Mouse (Mus musculus): ENCODE measurements around the gene Ccdc85c. TPM values are rescaled to one million over a fixed set of nuclear protein-coding genes. Genes with fewer than 3 reads are reported as not detected.

Ccdc85c gene
- total and polyA plus RNA-seq, 3 experiments, result 14.0 to 32.4 (median 15.2) TPM

- TF ChIP-seq ZNF384 (IDR thresholded peaks at IDR 0.05; ENCODE audit: low read depth, low read length), result peak; percentile 59
- no peak for TF ChIP-seq TBP (conservative IDR thresholded peaks at IDR 0.05; ENCODE audit: low read depth, low read length)
- no peak overlapping the region for H3K4me2 ChIP-seq (ENCODE audit: insufficient read depth, low read depth, poor library complexity, severe bottlenecking)
- no peak for DNase-seq (ENCODE audit: extremely low read depth)
- peak overlapping the region in 1 of 3 experiments; percentile 83 for H3K4me3 ChIP-seq (replicated peaks in 1 of 3; ENCODE audit: low read depth in 2 of 3, low read length in 2 of 3, poor library complexity in 1 of 3)
- in situ Hi-C loops (cut with MboI; ENCODE audit: low pct_ligation_motif_present, low pct_unique_long_range_greater_than_20kb, low sequenced_read_pairs), result loop anchor here (5.0 kb wide), 1 partner anchor 35 kb away; no protein-coding TSS in a partner anchor
- H3K9ac ChIP-seq (ENCODE audit: insufficient read depth, low read depth), result no peak overlapping the region
- dilution Hi-C loops (cut with MboI; ENCODE audit: extremely low pct_ligation_motif_present, extremely low pct_unique_long_range_greater_than_20kb, low sequenced_read_pairs), result no loop called here
- H3K79me2 ChIP-seq (replicated peaks; ENCODE audit: control insufficient read depth, extremely low read depth, insufficient read depth, poor library complexity, severe bottlenecking), result no peaks in the 10 kb centered on the region
- H3K9me3 ChIP-seq (replicated peaks; ENCODE audit: low read length), result no peaks in the 10 kb centered on the region
- no peak overlapping the region for H3K27ac ChIP-seq (ENCODE audit: insufficient read depth, low read depth)
- no peaks in the 10 kb centered on the region for H3K27me3 ChIP-seq (replicated peaks)
- peaks cover 11 to 70% of the 10 kb centered on the region in 2 experiments; a peak in 3 of 4 replicates for H3K4me1 ChIP-seq (ENCODE audit: control insufficient read depth in 1 of 2, insufficient read depth in 2 of 2)
- peaks cover 0 to 28% of the 10 kb centered on the region in 2 experiments for H3K36me3 ChIP-seq (replicated peaks in 1 of 2; ENCODE audit: control insufficient read depth in 1 of 2, insufficient read depth in 1 of 2, low read length in 1 of 2)
Observed at GRCm38 (mm10) chr12:108272143-108272635, 3.0 kb downstream of the Ccdc85c start.

- in situ Hi-C loops (cut with MboI; ENCODE audit: low pct_ligation_motif_present, low pct_unique_long_range_greater_than_20kb, low sequenced_read_pairs), result loop anchor here (5.0 kb wide), 1 partner anchor 34 kb away; no protein-coding TSS in a partner anchor
- Histone ChIP-seq H3K9me3 (replicated peaks; ENCODE audit: low read length) (no peaks in the 10 kb centered on the region), H3K4me1 (ENCODE audit: control insufficient read depth in 1 of 2, insufficient read depth in 2 of 2) (peaks cover 11 to 70% of the 10 kb centered on the region in 2 experiments; a peak in 3 of 4 replicates), H3K4me3 (replicated peaks in 1 of 3; ENCODE audit: low read depth in 2 of 3, low read length in 2 of 3, poor library complexity in 1 of 3) (peak overlapping the region in 1 of 3 experiments; percentile 83), H3K36me3 (replicated peaks in 1 of 2; ENCODE audit: control insufficient read depth in 1 of 2, insufficient read depth in 1 of 2, low read length in 1 of 2) (peaks cover 0 to 29% of the 10 kb centered on the region in 2 experiments), H3K9ac (ENCODE audit: insufficient read depth, low read depth) (no peak overlapping the region), H3K27me3 (replicated peaks) (no peaks in the 10 kb centered on the region), H3K79me2 (replicated peaks; ENCODE audit: control insufficient read depth, extremely low read depth, insufficient read depth, poor library complexity, severe bottlenecking) (0 out of 2 replicates have a peak, but pooled peaks cover under 1% of the 10 kb centered on the region), H3K27ac (ENCODE audit: insufficient read depth, low read depth) (no peak overlapping the region), H3K4me2 (ENCODE audit: insufficient read depth, low read depth, poor library complexity, severe bottlenecking) (no peak overlapping the region)
- no peak for DNase-seq (ENCODE audit: extremely low read depth)
- dilution Hi-C loops (cut with MboI; ENCODE audit: extremely low pct_ligation_motif_present, extremely low pct_unique_long_range_greater_than_20kb, low sequenced_read_pairs), result no loop called here
- no peak for TF ChIP-seq USF1 (IDR thresholded peaks at IDR 0.05; ENCODE audit: low read depth, low read length)
- TF ChIP-seq CTCF (conservative IDR thresholded peaks at IDR 0.05 in 1 of 2, IDR thresholded peaks at IDR 0.05 in 1 of 2; ENCODE audit: low read depth in 2 of 2, low read length in 2 of 2), result no peak
Observed at GRCm38 (mm10) chr12:108271351-108272142, 3.7 kb downstream of the Ccdc85c start.

- 0 out of 2 replicates have a peak, but pooled peaks cover 2% of the 10 kb centered on the region for H3K79me2 ChIP-seq (replicated peaks; ENCODE audit: control insufficient read depth, extremely low read depth, insufficient read depth, poor library complexity, severe bottlenecking)
- no peaks in the 10 kb centered on the region for H3K9me3 ChIP-seq (replicated peaks; ENCODE audit: low read length)
- H3K36me3 ChIP-seq (replicated peaks in 1 of 2; ENCODE audit: control insufficient read depth in 1 of 2, insufficient read depth in 1 of 2, low read length in 1 of 2), result peaks cover 0 to 39% of the 10 kb centered on the region in 2 experiments
- no peak overlapping the region for H3K9ac ChIP-seq (ENCODE audit: insufficient read depth, low read depth)
- TF ChIP-seq JUN (IDR thresholded peaks at IDR 0.05; ENCODE audit: insufficient read depth, low read depth, low read length) (no peak), HCFC1 (IDR thresholded peaks at IDR 0.05; ENCODE audit: low read depth, low read length) (no peak), KAT2A (IDR thresholded peaks at IDR 0.05; ENCODE audit: insufficient replicate concordance, low read length) (no peak), CTCF (conservative IDR thresholded peaks at IDR 0.05 in 1 of 2, IDR thresholded peaks at IDR 0.05 in 1 of 2; ENCODE audit: low read depth in 2 of 2, low read length in 2 of 2) (no peak), IRF4 (IDR thresholded peaks at IDR 0.05; ENCODE audit: low read depth, low read length) (no peak)
- H3K4me3 ChIP-seq (replicated peaks in 1 of 3; ENCODE audit: low read depth in 2 of 3, low read length in 2 of 3, poor library complexity in 1 of 3), result peak overlapping the region in 1 of 3 experiments; percentile 3
- DNase-seq (ENCODE audit: extremely low read depth), result no peak
- dilution Hi-C loops (cut with MboI; ENCODE audit: extremely low pct_ligation_motif_present, extremely low pct_unique_long_range_greater_than_20kb, low sequenced_read_pairs), result no loop called here
- H3K4me2 ChIP-seq (ENCODE audit: insufficient read depth, low read depth, poor library complexity, severe bottlenecking), result no peak overlapping the region
- H3K27me3 ChIP-seq (replicated peaks), result no peaks in the 10 kb centered on the region
- in situ Hi-C loops (cut with MboI; ENCODE audit: low pct_ligation_motif_present, low pct_unique_long_range_greater_than_20kb, low sequenced_read_pairs), result loop anchor here (5.0 kb wide), 1 partner anchor 33 kb away; no protein-coding TSS in a partner anchor
- H3K27ac ChIP-seq (ENCODE audit: insufficient read depth, low read depth), result no peak overlapping the region
- H3K4me1 ChIP-seq (ENCODE audit: control insufficient read depth in 1 of 2, insufficient read depth in 2 of 2), result peaks cover 15 to 75% of the 10 kb centered on the region in 2 experiments; a peak in 3 of 4 replicates
Observed at GRCm38 (mm10) chr12:108270240-108270919, 4.8 kb downstream of the Ccdc85c start.

Measured in CH12.LX (cell line).